10 mouse cellular contexts compared by ENCODE assay signal in the genomic region with DNA sequence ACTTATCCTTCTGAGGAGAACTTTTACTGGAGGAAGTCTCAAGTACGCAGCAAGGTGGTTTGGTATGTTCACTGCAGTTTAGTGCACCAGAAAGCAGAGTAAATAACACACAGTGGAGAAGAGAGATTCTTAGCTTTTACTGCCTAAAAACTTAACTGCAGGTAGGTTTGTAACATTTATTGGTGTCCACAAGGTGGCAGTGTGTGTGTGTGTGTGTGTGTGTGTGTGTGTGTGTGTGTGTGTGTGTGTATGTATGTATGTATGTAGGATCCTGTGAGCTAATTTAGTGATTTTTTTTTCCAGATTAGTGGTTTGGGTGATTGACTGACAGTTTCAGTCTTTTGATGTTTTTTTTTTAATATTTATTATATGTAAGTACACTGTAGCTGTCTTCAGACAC. TPM values are rescaled to one million over a fixed set of nuclear protein-coding genes. Genes with fewer than 3 reads are reported as not detected.
A peak's percentile ranks its signal among the peaks of the same experiment; 100 is the strongest.
DNase-seq lines count a peak whose midpoint lies in the region; ATAC-seq and TF ChIP-seq lines count a peak whose summit lies in the region.
"Had no signal": no experiment of that assay in that cellular context is flagged by ENCODE, and none has a peak within 500 bp of the region (broad histone marks: within the 10 kb centered on the region; RNA-seq: fewer than 3 reads in every experiment).

No protein-coding gene starts in this region.

- H3K4me3 ChIP-seq in left cerebral cortex, adult 2 months = no peak overlapping the region

- TF ChIP-seq POLR2A in brain, embryonic 14.5 days (IDR thresholded peaks at IDR 0.05; ENCODE audit: borderline replicate concordance, extremely low read depth, insufficient read depth, insufficient read length, poor library complexity, severe bottlenecking) = no peak

- peak; percentile 9 for DNase-seq in embryo, embryonic 11 days
- no peak for DNase-seq in embryo, embryonic 10 days (ENCODE audit: low spot score)
- DNase-seq in left cerebral cortex, adult 2 months (ENCODE audit: extremely low spot score in 1 of 2, low spot score in 2 of 2) = no peak
- DNase-seq in left cerebral cortex, adult 11 months (ENCODE audit: low spot score) = no peak
- peak; percentile 25 to 27 for DNase-seq in B cell, adult 2 months
- peak; percentile 47 for DNase-seq in brain, embryonic 14.5 days (ENCODE audit: low read depth)

- intact Hi-C loops in left cerebral cortex, adult 2 months (cut with DNase I) = no loop called here

- H3K27ac ChIP-seq in left cerebral cortex, adult 2 months = no peak overlapping the region

- peak; percentile 16 for TF ChIP-seq CTCF in left cerebral cortex, adult 2 months (IDR thresholded peaks at IDR 0.05)
- TF ChIP-seq CTCF in brain, embryonic 14.5 days (IDR thresholded peaks at IDR 0.05; ENCODE audit: borderline replicate concordance, extremely low read depth, insufficient read depth, insufficient read length) = peak; percentile 29; the same call in 1 of the 2 replicates

- ATAC-seq in granulocyte monocyte progenitor cell, adult 5-6 weeks (replicated peaks; ENCODE audit: poor library complexity, severe bottlenecking) = no peak
- ATAC-seq in megakaryocyte-erythroid progenitor cell, adult 5-6 weeks (replicated peaks; ENCODE audit: low FRiP score, low TSS enrichment, poor library complexity, severe bottlenecking) = no peak

RNA-seq across cellular contexts. Expression of a gene that starts 10.8 kb away (rescaled TPM):
- total RNA-seq in left cerebral cortex, adult 2 months (2021) = under 1 TPM in 1 of 2 experiments, not detected in 1; 0.16 TPM
- polyA plus RNA-seq in brain, embryonic 14.5 days (2012; rRNA removed) = 0.04 TPM in 1 of 2 replicates, not detected in the other
- total RNA-seq in granulocyte monocyte progenitor cell, adult 5-6 weeks (2014; fragmentation: Nextera tagmentation) = not detected in 2 replicates
- total RNA-seq in granulocyte monocyte progenitor cell, adult 5-6 weeks (2017) = 0.52 TPM in 1 of 2 replicates, not detected in the other
- total RNA-seq in megakaryocyte-erythroid progenitor cell, adult 5-6 weeks (2014; fragmentation: Nextera tagmentation) = not detected in 2 replicates
- total RNA-seq in megakaryocyte-erythroid progenitor cell, adult 5-6 weeks (2017) = not detected in 2 replicates
- total RNA-seq: G1E had no signal
- polyA plus RNA-seq: G1E; limb, embryonic 14.5 days had no signal

RNA-seq across cellular contexts. Expression of a gene that starts 31.7 kb away (rescaled TPM):
- total RNA-seq in left cerebral cortex, adult 2 months (2021) = 10 to 100 TPM; 22.7 to 26.6 TPM
- 22.9 and 25.8 TPM in 2 replicates for polyA plus RNA-seq in brain, embryonic 14.5 days (2012; rRNA removed)
- 25.7 and 31.9 TPM in 2 replicates for total RNA-seq in granulocyte monocyte progenitor cell, adult 5-6 weeks (2014; fragmentation: Nextera tagmentation)
- total RNA-seq in granulocyte monocyte progenitor cell, adult 5-6 weeks (2017) = 16.7 and 17.1 TPM in 2 replicates
- 25.5 and 29.9 TPM in 2 replicates for total RNA-seq in megakaryocyte-erythroid progenitor cell, adult 5-6 weeks (2014; fragmentation: Nextera tagmentation)
- total RNA-seq in megakaryocyte-erythroid progenitor cell, adult 5-6 weeks (2017) = 34.2 and 37.9 TPM in 2 replicates

RNA-seq across cellular contexts. Expression of a gene that starts 40.1 kb away (rescaled TPM):
- 10 to 100 TPM; 66.7 to 73.4 TPM for total RNA-seq in left cerebral cortex, adult 2 months (2021)
- 67.9 and 69.9 TPM in 2 replicates for polyA plus RNA-seq in brain, embryonic 14.5 days (2012; rRNA removed)
- 77.6 and 89.6 TPM in 2 replicates for total RNA-seq in granulocyte monocyte progenitor cell, adult 5-6 weeks (2014; fragmentation: Nextera tagmentation)
- total RNA-seq in granulocyte monocyte progenitor cell, adult 5-6 weeks (2017) = 97.7 and 112 TPM in 2 replicates
- 163 and 166 TPM in 2 replicates for total RNA-seq in megakaryocyte-erythroid progenitor cell, adult 5-6 weeks (2014; fragmentation: Nextera tagmentation)
- 224 and 247 TPM in 2 replicates for total RNA-seq in megakaryocyte-erythroid progenitor cell, adult 5-6 weeks (2017)

RNA-seq across cellular contexts. Expression of a gene that starts 40.8 kb away (rescaled TPM):
- 10 to 100 TPM; 19.1 to 21.3 TPM for total RNA-seq in left cerebral cortex, adult 2 months (2021)
- 34.9 and 47.5 TPM in 2 replicates for polyA plus RNA-seq in brain, embryonic 14.5 days (2012; rRNA removed)
- total RNA-seq in granulocyte monocyte progenitor cell, adult 5-6 weeks (2014; fragmentation: Nextera tagmentation) = 16.1 and 17.3 TPM in 2 replicates
- 11.9 and 15.1 TPM in 2 replicates for total RNA-seq in granulocyte monocyte progenitor cell, adult 5-6 weeks (2017)
- total RNA-seq in megakaryocyte-erythroid progenitor cell, adult 5-6 weeks (2014; fragmentation: Nextera tagmentation) = 63.6 and 75.9 TPM in 2 replicates
- total RNA-seq in megakaryocyte-erythroid progenitor cell, adult 5-6 weeks (2017) = 42.4 and 82.1 TPM in 2 replicates

Comparison
In these comparisons a context has a peak if more than half of its experiments do, and no peak if none do; other contexts are left out.
1. DNase-seq: peak in embryo, embryonic 11 days (single experiment), B cell, adult 2 months (2 of 2) and brain, embryonic 14.5 days (single experiment); none in embryo, embryonic 10 days (single experiment), left cerebral cortex, adult 2 months (0 of 2) and left cerebral cortex, adult 11 months (single experiment).